Mouse (Mus musculus) myocyte (in vitro differentiated cells): ENCODE data around the gene Ralbp1.

Source experiments
- MAX ChIP-seq: IDR thresholded peaks from one replicate; pipeline ENCODE4 v1.6.1; 2011; ENCODE audit warnings: low read depth, mild to moderate bottlenecking, control low read depth
- POLR2A ChIP-seq: IDR thresholded peaks from one replicate; pipeline ENCODE4 v1.6.1; 2011; ENCODE audit warnings: low read depth, mild to moderate bottlenecking, control low read depth, moderate library complexity; ENCODE audit not compliant: insufficient read length
- USF1 ChIP-seq: IDR thresholded peaks from one replicate; pipeline ENCODE4 v1.6.1; 2011; ENCODE audit warnings: low read depth, mild to moderate bottlenecking, control low read depth, moderate library complexity

GRCm38 (mm10) chr17:65919235-65919634, 33.6 kb upstream of the Ralbp1 start:
- no peak for TF ChIP-seq POLR2A
- no peak for TF ChIP-seq USF1
- no peak for TF ChIP-seq MAX
